Mouse (Mus musculus): Measurements from ENCODE around the gene Lyplal1. TPM values are rescaled to one million over a fixed set of nuclear protein-coding genes. Genes with fewer than 3 reads are reported as not detected.

Lyplal1 gene
- polyA plus RNA-seq, 1 experiment from 2014 or later, result 15.2 TPM

- Histone ChIP-seq H3K9me3 (ENCODE audit: control insufficient read depth, low read length) (no peaks in the 10 kb centered on the region), H3K4me1 (replicated peaks; ENCODE audit: control insufficient read depth, insufficient read depth, low read length) (no peaks in the 10 kb centered on the region), H3K27ac (ENCODE audit: low read depth, low read length) (no peak overlapping the region), H3K4me3 (ENCODE audit: low read depth, low read length) (no peak overlapping the region), H3K36me3 (ENCODE audit: control insufficient read depth, insufficient read depth, low read length) (no peaks in the 10 kb centered on the region), H3K9ac (ENCODE audit: low read depth, low read length) (no peak overlapping the region), H3K4me2 (no peak overlapping the region), H3K27me3 (replicated peaks; ENCODE audit: control insufficient read depth, insufficient read depth, low read length) (no peaks in the 10 kb centered on the region)
- DNase-seq (ENCODE audit: low spot score) (no peak), ATAC-seq (replicated peaks; ENCODE audit: low FRiP score) (no peak)
- WGBS, result 87% methylated on average over 3 of the region's 3 CpGs
Measured at GRCm38 (mm10) chr1:186131465-186131864, 14.4 kb upstream of the Lyplal1 start.

- no peak overlapping the region for H3K9ac ChIP-seq (ENCODE audit: low read depth, low read length)
- no peak overlapping the region for H3K4me2 ChIP-seq
- H3K27ac ChIP-seq (ENCODE audit: low read depth, low read length), result no peak overlapping the region
- no peaks in the 10 kb centered on the region for H3K9me3 ChIP-seq (ENCODE audit: control insufficient read depth, low read length)
- H3K4me1 ChIP-seq (replicated peaks; ENCODE audit: control insufficient read depth, insufficient read depth, low read length), result no peaks in the 10 kb centered on the region
- ATAC-seq (replicated peaks; ENCODE audit: low FRiP score) (no peak), DNase-seq (ENCODE audit: low spot score) (no peak)
- H3K27me3 ChIP-seq (replicated peaks; ENCODE audit: control insufficient read depth, insufficient read depth, low read length), result no peaks in the 10 kb centered on the region
- H3K36me3 ChIP-seq (ENCODE audit: control insufficient read depth, insufficient read depth, low read length), result no peaks in the 10 kb centered on the region
- WGBS, result 86% methylated on average over 8 of the region's 8 CpGs
- no peak overlapping the region for H3K4me3 ChIP-seq (ENCODE audit: low read depth, low read length)
Measured at GRCm38 (mm10) chr1:186128940-186129339, 11.8 kb upstream of the Lyplal1 start.

GRCm38 (mm10) chr1:186126313-186126862 is 9.3 kb upstream of the Lyplal1 start:
- no peak for ATAC-seq (replicated peaks; ENCODE audit: low FRiP score)
- no peak for DNase-seq (ENCODE audit: low spot score)
- H3K4me3 ChIP-seq (ENCODE audit: low read depth, low read length), result no peak overlapping the region
- 75% methylated on average over 6 of the region's 6 CpGs for WGBS
- H3K27me3 ChIP-seq (replicated peaks; ENCODE audit: control insufficient read depth, insufficient read depth, low read length), result no peaks in the 10 kb centered on the region
- no peaks in the 10 kb centered on the region for H3K4me1 ChIP-seq (replicated peaks; ENCODE audit: control insufficient read depth, insufficient read depth, low read length)
- no peaks in the 10 kb centered on the region for H3K9me3 ChIP-seq (ENCODE audit: control insufficient read depth, low read length)
- H3K36me3 ChIP-seq (ENCODE audit: control insufficient read depth, insufficient read depth, low read length), result no peaks in the 10 kb centered on the region
- H3K9ac ChIP-seq (ENCODE audit: low read depth, low read length), result no peak overlapping the region
- no peak overlapping the region for H3K4me2 ChIP-seq
- H3K27ac ChIP-seq (ENCODE audit: low read depth, low read length), result no peak overlapping the region

- Histone ChIP-seq H3K27ac (ENCODE audit: low read depth, low read length) (no peak overlapping the region), H3K4me3 (ENCODE audit: low read depth, low read length) (no peak overlapping the region)
- ATAC-seq (replicated peaks; ENCODE audit: low FRiP score), result no peak
Measured at GRCm38 (mm10) chr1:186123690-186124089, 6.6 kb upstream of the Lyplal1 start.

GRCm38 (mm10) chr1:186119856-186120255 is 2.7 kb upstream of the Lyplal1 start:
- no peak overlapping the region for H3K4me3 ChIP-seq (ENCODE audit: low read depth, low read length)
- H3K36me3 ChIP-seq (ENCODE audit: control insufficient read depth, insufficient read depth, low read length), result no peaks in the 10 kb centered on the region
- no peaks in the 10 kb centered on the region for H3K9me3 ChIP-seq (ENCODE audit: control insufficient read depth, low read length)
- ATAC-seq (replicated peaks; ENCODE audit: low FRiP score) (no peak), DNase-seq (ENCODE audit: low spot score) (no peak)
- H3K27me3 ChIP-seq (replicated peaks; ENCODE audit: control insufficient read depth, insufficient read depth, low read length), result no peaks in the 10 kb centered on the region
- H3K27ac ChIP-seq (ENCODE audit: low read depth, low read length), result no peak overlapping the region
- WGBS, result 50% methylated on average over 5 of the region's 5 CpGs
- no peak overlapping the region for H3K9ac ChIP-seq (ENCODE audit: low read depth, low read length)
- no peaks in the 10 kb centered on the region for H3K4me1 ChIP-seq (replicated peaks; ENCODE audit: control insufficient read depth, insufficient read depth, low read length)
- H3K4me2 ChIP-seq, result no peak overlapping the region

More at GRCm38 (mm10) chr1:186123690-186124089, 6.6 kb upstream of the Lyplal1 start:
- Histone ChIP-seq H3K27me3 (replicated peaks; ENCODE audit: control insufficient read depth, insufficient read depth, low read length) (no peaks in the 10 kb centered on the region), H3K9ac (ENCODE audit: low read depth, low read length) (no peak overlapping the region), H3K4me2 (no peak overlapping the region), H3K9me3 (ENCODE audit: control insufficient read depth, low read length) (no peaks in the 10 kb centered on the region), H3K36me3 (ENCODE audit: control insufficient read depth, insufficient read depth, low read length) (no peaks in the 10 kb centered on the region), H3K4me1 (replicated peaks; ENCODE audit: control insufficient read depth, insufficient read depth, low read length) (no peaks in the 10 kb centered on the region)
- DNase-seq (ENCODE audit: low spot score), result no peak

- Histone ChIP-seq H3K4me2 (peak overlapping the region; percentile 85), H3K4me1 (replicated peaks; ENCODE audit: control insufficient read depth, insufficient read depth, low read length) (no peaks in the 10 kb centered on the region), H3K27me3 (replicated peaks; ENCODE audit: control insufficient read depth, insufficient read depth, low read length) (no peaks in the 10 kb centered on the region), H3K36me3 (ENCODE audit: control insufficient read depth, insufficient read depth, low read length) (no peaks in the 10 kb centered on the region; the same call in 1 of the 2 replicates), H3K9ac (ENCODE audit: low read depth, low read length) (peak overlapping the region; percentile 84; the same call in 1 of the 2 replicates), H3K9me3 (ENCODE audit: control insufficient read depth, low read length) (no peaks in the 10 kb centered on the region), H3K27ac (ENCODE audit: low read depth, low read length) (no peak overlapping the region), H3K4me3 (ENCODE audit: low read depth, low read length) (peak overlapping the region; percentile 77; the same call in 1 of the 2 replicates)
- 75% methylated on average over 7 of the region's 7 CpGs for WGBS
- DNase-seq (ENCODE audit: low spot score) (no peak), ATAC-seq (replicated peaks; ENCODE audit: low FRiP score) (no peak)
Measured at GRCm38 (mm10) chr1:186116086-186116600, 967 bp downstream of the Lyplal1 start.

- H3K9ac ChIP-seq (ENCODE audit: low read depth, low read length), result no peak overlapping the region
- no peaks in the 10 kb centered on the region for H3K4me1 ChIP-seq (replicated peaks; ENCODE audit: control insufficient read depth, insufficient read depth, low read length)
- 85% methylated on average over 8 of the region's 8 CpGs for WGBS
- no peak overlapping the region for H3K4me2 ChIP-seq
- no peak for DNase-seq (ENCODE audit: low spot score)
- no peak overlapping the region for H3K4me3 ChIP-seq (ENCODE audit: low read depth, low read length)
- H3K27ac ChIP-seq (ENCODE audit: low read depth, low read length), result no peak overlapping the region
- no peaks in the 10 kb centered on the region for H3K36me3 ChIP-seq (ENCODE audit: control insufficient read depth, insufficient read depth, low read length)
- no peaks in the 10 kb centered on the region for H3K9me3 ChIP-seq (ENCODE audit: control insufficient read depth, low read length)
- H3K27me3 ChIP-seq (replicated peaks; ENCODE audit: control insufficient read depth, insufficient read depth, low read length), result no peaks in the 10 kb centered on the region
- ATAC-seq (replicated peaks; ENCODE audit: low FRiP score), result no peak
Measured at GRCm38 (mm10) chr1:186102313-186102712, 14.8 kb downstream of the Lyplal1 start.

GRCm38 (mm10) chr1:186066266-186066897 is 50.7 kb downstream of the Lyplal1 start:
- Histone ChIP-seq H3K4me3 (ENCODE audit: low read depth, low read length) (no peak overlapping the region), H3K27me3 (replicated peaks; ENCODE audit: control insufficient read depth, insufficient read depth, low read length) (no peaks in the 10 kb centered on the region), H3K36me3 (ENCODE audit: control insufficient read depth, insufficient read depth, low read length) (no peaks in the 10 kb centered on the region), H3K4me2 (no peak overlapping the region), H3K27ac (ENCODE audit: low read depth, low read length) (no peak overlapping the region), H3K9me3 (ENCODE audit: control insufficient read depth, low read length) (no peaks in the 10 kb centered on the region), H3K9ac (ENCODE audit: low read depth, low read length) (no peak overlapping the region), H3K4me1 (replicated peaks; ENCODE audit: control insufficient read depth, insufficient read depth, low read length) (no peaks in the 10 kb centered on the region)
- DNase-seq (ENCODE audit: low spot score) (no peak), ATAC-seq (replicated peaks; ENCODE audit: low FRiP score) (no peak)
- WGBS, result 83% methylated on average over 2 of the region's 2 CpGs

GRCm38 (mm10) chr1:186060041-186060440 is 57.1 kb downstream of the Lyplal1 start:
- Histone ChIP-seq H3K36me3 (ENCODE audit: control insufficient read depth, insufficient read depth, low read length) (no peaks in the 10 kb centered on the region), H3K4me1 (replicated peaks; ENCODE audit: control insufficient read depth, insufficient read depth, low read length) (no peaks in the 10 kb centered on the region), H3K4me3 (ENCODE audit: low read depth, low read length) (no peak overlapping the region), H3K9ac (ENCODE audit: low read depth, low read length) (no peak overlapping the region), H3K27ac (ENCODE audit: low read depth, low read length) (no peak overlapping the region), H3K9me3 (ENCODE audit: control insufficient read depth, low read length) (no peaks in the 10 kb centered on the region), H3K27me3 (replicated peaks; ENCODE audit: control insufficient read depth, insufficient read depth, low read length) (no peaks in the 10 kb centered on the region), H3K4me2 (no peak overlapping the region)
- WGBS, result 86% methylated on average over 2 of the region's 2 CpGs
- ATAC-seq (replicated peaks; ENCODE audit: low FRiP score) (no peak), DNase-seq (ENCODE audit: low spot score) (no peak)
